26 mouse cellular contexts compared by ENCODE assay signal in genomic region chr10:19711020-19711419, GRCm38 (mm10). TPM values are rescaled to one million over a fixed set of nuclear protein-coding genes. Genes with fewer than 3 reads are reported as not detected.
A peak's percentile ranks its signal among the peaks of the same experiment; 100 is the strongest.
DNase-seq lines count a peak whose midpoint lies in the region; ATAC-seq and TF ChIP-seq lines count a peak whose summit lies in the region.
"Had no signal": no experiment of that assay in that cellular context is flagged by ENCODE, and none has a peak within 500 bp of the region (broad histone marks: within the 10 kb centered on the region; RNA-seq: fewer than 3 reads in every experiment).

No protein-coding gene starts in this region.

- H3K27me3 ChIP-seq in liver, embryonic 12.5 days (replicated peaks), result peaks cover 17% of the 10 kb centered on the region; the same call in 1 of the 2 replicates
- H3K27me3 ChIP-seq in liver, embryonic 11.5 days (replicated peaks; ENCODE audit: control insufficient read depth, insufficient read depth, low read length), result no peaks in the 10 kb centered on the region; the same call in 1 of the 2 replicates
- H3K27me3 ChIP-seq in MEL (ENCODE audit: control insufficient read depth in 1 of 2, insufficient read depth in 2 of 2, low read length in 2 of 2), result no peaks in the 10 kb centered on the region
- peaks cover 8% of the 10 kb centered on the region for H3K27me3 ChIP-seq in liver, embryonic 16.5 days (ENCODE audit: control insufficient read depth, insufficient read depth, low read depth, low read length)
- H3K27me3 ChIP-seq: stomach, embryonic 15.5 days had no signal

- H3K9me3 ChIP-seq in liver, embryonic 12.5 days (replicated peaks), result no peaks in the 10 kb centered on the region
- no peaks in the 10 kb centered on the region for H3K9me3 ChIP-seq in liver, embryonic 11.5 days (ENCODE audit: control insufficient read depth, low read length)
- no peaks in the 10 kb centered on the region for H3K9me3 ChIP-seq in MEL (replicated peaks; ENCODE audit: insufficient read depth, low read length)
- H3K9me3 ChIP-seq in liver, embryonic 16.5 days (replicated peaks; ENCODE audit: control insufficient read depth, low read length), result no peaks in the 10 kb centered on the region
- H3K9me3 ChIP-seq: forebrain, embryonic 15.5 days; hindbrain, embryonic 13.5 days; limb, embryonic 12.5 days; neural tube, embryonic 15.5 days; stomach, embryonic 15.5 days had no signal

- H3K79me2 ChIP-seq in MEL (ENCODE audit: control insufficient read depth, insufficient read depth, low read length, poor library complexity), result no peaks in the 10 kb centered on the region

- H3K4me2 ChIP-seq in liver, embryonic 12.5 days, result no peak overlapping the region
- H3K4me2 ChIP-seq in liver, embryonic 11.5 days, result no peak overlapping the region
- H3K4me2 ChIP-seq in liver, embryonic 16.5 days (ENCODE audit: low read depth, low read length), result no peak overlapping the region
- H3K4me2 ChIP-seq: forebrain, embryonic 15.5 days; heart, embryonic 11.5 days; hindbrain, embryonic 13.5 days; limb, embryonic 12.5 days; neural tube, embryonic 15.5 days; stomach, embryonic 15.5 days had no signal

- TF ChIP-seq EP300 in MEL (IDR thresholded peaks at IDR 0.05; ENCODE audit: low read depth in 1 of 2, low read length in 2 of 2), result peak; percentile 45 to 53; a peak in 2 of 4 replicates

- no peaks in the 10 kb centered on the region for H3K36me3 ChIP-seq in liver, embryonic 12.5 days
- H3K36me3 ChIP-seq in liver, embryonic 11.5 days (ENCODE audit: control insufficient read depth, insufficient read depth, low read length), result no peaks in the 10 kb centered on the region
- peaks cover 0 to 14% of the 10 kb centered on the region in 2 experiments; a peak in 2 of 4 replicates for H3K36me3 ChIP-seq in MEL (ENCODE audit: control insufficient read depth in 1 of 2, insufficient read depth in 2 of 2, low read length in 2 of 2)
- H3K36me3 ChIP-seq in liver, embryonic 16.5 days (ENCODE audit: control insufficient read depth, insufficient read depth), result no peaks in the 10 kb centered on the region
- H3K36me3 ChIP-seq: forebrain, embryonic 15.5 days; hindbrain, embryonic 13.5 days; limb, embryonic 12.5 days; neural tube, embryonic 15.5 days; stomach, embryonic 15.5 days had no signal

- peaks cover 22% of the 10 kb centered on the region for H3K4me1 ChIP-seq in liver, embryonic 12.5 days
- H3K4me1 ChIP-seq in liver, embryonic 11.5 days (replicated peaks; ENCODE audit: control insufficient read depth, insufficient read depth, low read length), result peaks cover 3% of the 10 kb centered on the region; the same call in 1 of the 2 replicates
- H3K4me1 ChIP-seq in MEL (ENCODE audit: control insufficient read depth in 1 of 2, insufficient read depth in 2 of 2, low read length in 2 of 2), result peaks cover 8 to 21% of the 10 kb centered on the region in 2 experiments
- peaks cover 3% of the 10 kb centered on the region for H3K4me1 ChIP-seq in liver, embryonic 16.5 days (ENCODE audit: control insufficient read depth, low read depth, low read length)
- H3K4me1 ChIP-seq: limb, embryonic 12.5 days had no signal

- no peak overlapping the region for H3K4me3 ChIP-seq in liver, embryonic 12.5 days
- no peak overlapping the region for H3K4me3 ChIP-seq in liver, embryonic 11.5 days (ENCODE audit: low read depth, low read length)
- peak overlapping the region in 1 of 2 experiments; percentile 49; a peak in 2 of 4 replicates for H3K4me3 ChIP-seq in MEL (ENCODE audit: control insufficient read depth in 1 of 2, insufficient read depth in 1 of 2, low read depth in 2 of 2, low read length in 2 of 2)
- H3K4me3 ChIP-seq in liver, embryonic 16.5 days (ENCODE audit: low read depth, low read length), result no peak overlapping the region
- H3K4me3 ChIP-seq: forebrain, embryonic 15.5 days; hindbrain, embryonic 13.5 days; limb, embryonic 12.5 days; neural tube, embryonic 15.5 days; stomach, embryonic 15.5 days had no signal

- no peak for TF ChIP-seq CTCF in MEL (IDR thresholded peaks at IDR 0.05 in 2 of 3, conservative IDR thresholded peaks at IDR 0.05 in 1 of 3; ENCODE audit: control insufficient read depth in 1 of 3, insufficient read depth in 1 of 3, low read depth in 2 of 3, low read length in 3 of 3, poor library complexity in 1 of 3, severe bottlenecking in 1 of 3)

- H3K9ac ChIP-seq in liver, embryonic 12.5 days, result no peak overlapping the region
- no peak overlapping the region for H3K9ac ChIP-seq in liver, embryonic 11.5 days (ENCODE audit: low read depth, low read length)
- no peak overlapping the region for H3K9ac ChIP-seq in MEL (ENCODE audit: control insufficient read depth, low read depth, low read length, poor library complexity, severe bottlenecking)
- no peak overlapping the region for H3K9ac ChIP-seq in liver, embryonic 16.5 days (ENCODE audit: low read depth, low read length)
- H3K9ac ChIP-seq: forebrain, embryonic 15.5 days; hindbrain, embryonic 13.5 days; limb, embryonic 12.5 days; liver, embryonic 14.5 days; neural tube, embryonic 15.5 days; stomach, embryonic 15.5 days had no signal

- no peak; the same call in 1 of the 2 replicates for TF ChIP-seq RAD21 in MEL (IDR thresholded peaks at IDR 0.05; ENCODE audit: low read depth, low read length)

- 59% methylated on average over 3 of the region's 3 CpGs for WGBS in liver, embryonic 12.5 days (ENCODE audit: insufficient replicate concordance)
- 68% methylated on average over 3 of the region's 3 CpGs for WGBS in liver, embryonic 11.5 days
- WGBS in liver, embryonic 16.5 days (ENCODE audit: insufficient replicate concordance), result 49% methylated on average over 3 of the region's 3 CpGs

- DNase-seq in adrenal gland, postnatal 10 days, result peak; percentile 35
- DNase-seq in adrenal gland, postnatal 25 days, result no peak
- no peak for DNase-seq in liver, embryonic 11.5 days (ENCODE audit: low spot score)
- peak; percentile 95 for DNase-seq in MEL (ENCODE audit: low read depth, low spot score)
- DNase-seq in thymus, postnatal 36 days, result no peak
- DNase-seq: cerebellum, adult 9-11 months; gastrocnemius, postnatal 25 days; kidney, adult 11 months; kidney, postnatal 14 days; lung, postnatal 4 days; right cerebral cortex, postnatal 25 days had no signal

- no peak overlapping the region for H3K27ac ChIP-seq in liver, embryonic 12.5 days
- no peak overlapping the region for H3K27ac ChIP-seq in liver, embryonic 11.5 days (ENCODE audit: low read depth, low read length)
- H3K27ac ChIP-seq in MEL (ENCODE audit: control insufficient read depth, low read depth, low read length), result no peak overlapping the region
- no peak overlapping the region for H3K27ac ChIP-seq in liver, embryonic 16.5 days (ENCODE audit: low read length)
- H3K27ac ChIP-seq: forebrain, embryonic 15.5 days; hindbrain, embryonic 13.5 days; limb, embryonic 12.5 days; liver, embryonic 14.5 days; neural tube, embryonic 15.5 days; stomach, embryonic 15.5 days had no signal

- ATAC-seq in liver, embryonic 12.5 days, result peak; percentile 42; the same call in 1 of the 2 replicates
- no peak; the same call in 1 of the 2 replicates for ATAC-seq in liver, embryonic 11.5 days (replicated peaks; ENCODE audit: low FRiP score)
- peak; percentile 32; the same call in 1 of the 2 replicates for ATAC-seq in liver, embryonic 16.5 days (ENCODE audit: low read depth)
- ATAC-seq in activated CD4-positive, CD25-positive, alpha-beta regulatory T cell, adult 4 months, result no peak
- ATAC-seq: forebrain, embryonic 15.5 days had no signal

- TF ChIP-seq POLR2A in MEL (IDR thresholded peaks at IDR 0.05; ENCODE audit: control insufficient read depth in 1 of 2, insufficient read depth in 1 of 2, low read depth in 1 of 2, low read length in 2 of 2, poor library complexity in 1 of 2), result no peak

TF ChIP-seq in MEL, 35 proteins besides CTCF, POLR2A, EP300 and RAD21 (continues in another document):
- TF ChIP-seq MAX (IDR thresholded peaks at IDR 0.05; ENCODE audit: low read length) (peak; percentile 19; the same call in 1 of the 2 replicates), TCF12 (IDR thresholded peaks at IDR 0.05; ENCODE audit: low read depth, low read length) (0 out of 2 replicates have a peak, but pooled peaks have one; percentile 34), SIN3A (IDR thresholded peaks at IDR 0.05; ENCODE audit: low read length) (no peak), ETS1 (IDR thresholded peaks at IDR 0.05; ENCODE audit: low read depth, low read length) (peak; percentile 63), TBP (IDR thresholded peaks at IDR 0.05; ENCODE audit: low read depth, low read length) (peak; percentile 44; the same call in 1 of the 2 replicates), USF2 (IDR thresholded peaks at IDR 0.05; ENCODE audit: borderline replicate concordance in 1 of 2, insufficient read depth in 1 of 2, low read depth in 1 of 2, low read length in 2 of 2) (no peak), GATA1 (IDR thresholded peaks at IDR 0.05; ENCODE audit: low read depth, low read length) (peak; percentile 61; the same call in 1 of the 2 replicates), ZNF384 (IDR thresholded peaks at IDR 0.05; ENCODE audit: low read depth, low read length) (no peak), TAL1 (IDR thresholded peaks at IDR 0.05; ENCODE audit: low read length) (peak; percentile 31), SMC3 (IDR thresholded peaks at IDR 0.05; ENCODE audit: low read depth, low read length) (no peak; the same call in 1 of the 2 replicates), E2F4 (IDR thresholded peaks at IDR 0.05; ENCODE audit: borderline replicate concordance, low read depth, low read length) (no peak), ELF1 (IDR thresholded peaks at IDR 0.05; ENCODE audit: low read depth, low read length) (no peak), UBTF (IDR thresholded peaks at IDR 0.05; ENCODE audit: borderline replicate concordance, insufficient read depth, low read depth, low read length) (no peak), ZMIZ1 (IDR thresholded peaks at IDR 0.05; ENCODE audit: low read depth, low read length) (no peak), CHD1 (IDR thresholded peaks at IDR 0.05; ENCODE audit: low read depth, low read length) (peak; percentile 10; the same call in 1 of the 2 replicates), MYB (IDR thresholded peaks at IDR 0.05; ENCODE audit: low read depth, low read length) (0 out of 2 replicates have a peak, but pooled peaks have one; percentile 22), GABPA (IDR thresholded peaks at IDR 0.05; ENCODE audit: low read depth, low read length) (no peak)

RNA-seq across cellular contexts. Expression of gene Il20ra, which starts 1.4 kb away (rescaled TPM):
- 1 to 10 TPM; 2.8 to 3.3 TPM for total RNA-seq in adrenal gland, postnatal 10 days (2021)
- 2.8 and 6.1 TPM in 2 replicates for total RNA-seq in adrenal gland, postnatal 25 days (2021)
- 0.33 and 0.37 TPM in 2 replicates for polyA plus RNA-seq in liver, embryonic 12.5 days (2016; fragmentation: Nextera tagmentation; extraction: Ambion mirVana)
- polyA plus RNA-seq in liver, embryonic 11.5 days (2014; fragmentation: Nextera tagmentation; extraction: Ambion mirVana), result 0.52 and 0.66 TPM in 2 replicates
- not detected in 2 replicates for total RNA-seq in MEL (2012; rRNA removed)
- polyA plus RNA-seq in MEL (2012; ENCODE audit: insufficient read depth in 1 of 2, insufficient read length in 2 of 2, low read depth in 1 of 2, low replicate concordance in 2 of 2, missing spikeins in 1 of 2), result under 1 TPM in 1 of 2 experiments, not detected in 1; 0.06 TPM
- 0.07 TPM in 1 of 2 replicates, not detected in the other for polyA plus RNA-seq in liver, embryonic 16.5 days (2015; fragmentation: Nextera tagmentation; extraction: Ambion mirVana)
- polyA plus RNA-seq in activated CD4-positive, CD25-positive, alpha-beta regulatory T cell, adult 4 months (2017; shearing (Covaris generic)), result under 1 TPM in 1 of 2 experiments, not detected in 1; 0.22 TPM
- total RNA-seq: gastrocnemius, adult 18-20 months; gastrocnemius, postnatal 25 days; heart, postnatal 4 days; layer of hippocampus, postnatal 10 days; monocyte, adult 5-6 weeks had no signal
- polyA plus RNA-seq: kidney, embryonic 14.5 days had no signal

Comparison
In these comparisons a context has a peak if more than half of its experiments do, and no peak if none do; other contexts are left out.
1. DNase-seq: peak in adrenal gland, postnatal 10 days (single experiment) and MEL (single experiment); none in adrenal gland, postnatal 25 days (single experiment), liver, embryonic 11.5 days (single experiment) and thymus, postnatal 36 days (0 of 2).
2. ATAC-seq: peak in liver, embryonic 12.5 days (single experiment) and liver, embryonic 16.5 days (single experiment); none in liver, embryonic 11.5 days (single experiment) and activated CD4-positive, CD25-positive, alpha-beta regulatory T cell, adult 4 months (single experiment).